Mouse (Mus musculus) liver, postnatal 0 days (tissue): ENCODE results near the gene Cela3a.

ENCODE experiments used
- CTCF ChIP-seq: sonication (generic); IDR thresholded peaks from 2 replicates; pipeline ENCODE4 v1.5.1; 2016; ENCODE audit warnings: antibody characterized with exemption, low read depth
- EP300 ChIP-seq: IDR thresholded peaks from 2 replicates; pipeline ENCODE4 v1.6.1; 2016; ENCODE audit warnings: antibody characterized with exemption, low read depth, mild to moderate bottlenecking

- no peak for TF ChIP-seq CTCF
- TF ChIP-seq EP300: no peak
Observed at GRCm38 (mm10) chr4:137375314-137376278, 34.0 kb downstream of the Cela3a start.
